Mouse (Mus musculus) Patski (cell line): Measurements from ENCODE around the gene Vsig2. TPM values are rescaled to one million over a fixed set of nuclear protein-coding genes. Genes with fewer than 3 reads are reported as not detected.
A peak's percentile ranks its signal among the peaks of the same experiment; 100 is the strongest.

Experiments
- ATAC-seq: fragments of 100-300 bp; one replicate; pipeline ENCODE4 v1.8.0; 2021
- CTCF ChIA-PET: fragments of 350-600 bp; sonication (Branson Sonifier 250); formaldehyde crosslinking; loops from one replicate; lab custom pipeline; 2022; ENCODE audit warnings: inconsistent platforms; lab: Charles Lee
- POLR2A ChIA-PET: fragments of 350-600 bp; sonication (Branson Sonifier 250); formaldehyde crosslinking; loops from one replicate; lab custom pipeline; 2022; ENCODE audit warnings: antibody characterized with exemption, inconsistent platforms; lab: Charles Lee
- DNase-seq: peaks from one replicate; pipeline ENCODE4 v3.0.0-alpha.2; 2011; ENCODE audit warnings: low read depth, low spot score
- H3K27me3 ChIP-seq: fragments of 371-371 bp; one replicate; pipeline ENCODE4 v1.5.1; 2021
- CTCF ChIP-seq: fragments of 100-300 bp; IDR thresholded peaks from one replicate; pipeline ENCODE4 v1.5.1; 2021
- in situ Hi-C: fragments of 300-500 bp; cut with MboI; formaldehyde crosslinking; loops from 3 replicates; pipeline ENCODE4 v1.11.1; 2018; ENCODE audit warnings: low pct_unique_long_range_greater_than_20kb, mixed read lengths
- polyA plus RNA-seq: library from polyadenylated mRNA; unstranded; gene quantifications from one replicate; pipeline ENCODE4 v1.2.3, GENCODE M21; 2021

Vsig2 gene
- polyA plus RNA-seq, 1 experiment from 2014 or later = 1.8 TPM

GRCm38 (mm10) chr9:37530031-37530887 lies 8.8 kb upstream of the Vsig2 start:
- CTCF ChIA-PET = interaction anchor here (1.2 to 2.6 kb wide), 4 partner anchors 14 to 67 kb away, joined by 3 to 11 read pairs (median 4); no protein-coding TSS in a partner anchor
- no peaks in the 10 kb centered on the region for H3K27me3 ChIP-seq

GRCm38 (mm10) chr9:37530888-37531705 lies 8.0 kb upstream of the Vsig2 start:
- ATAC-seq (peak; percentile 64), DNase-seq (no peak)
- in situ Hi-C loops = no loop called here
- TF ChIP-seq CTCF = peak; percentile 72
- ChIA-PET CTCF (interaction anchor here (1.2 to 2.6 kb wide), 4 partner anchors 13 to 68 kb away, joined by 3 to 11 read pairs (median 4); no protein-coding TSS in a partner anchor), POLR2A (interaction anchor here (0.7 kb wide), 1 partner anchor 42 kb away, joined by 3 read pairs; the partner anchor contains the start of gene Msantd2)
- H3K27me3 ChIP-seq = no peaks in the 10 kb centered on the region

More at GRCm38 (mm10) chr9:37530031-37530887, 8.8 kb upstream of the Vsig2 start:
- DNase-seq (no peak), ATAC-seq (peak; percentile 6)
- POLR2A ChIA-PET = interaction anchor here (0.7 kb wide), 1 partner anchor 41 kb away, joined by 3 read pairs; the partner anchor contains the start of gene Msantd2
- TF ChIP-seq CTCF = no peak
- in situ Hi-C loops = no loop called here

DNA sequence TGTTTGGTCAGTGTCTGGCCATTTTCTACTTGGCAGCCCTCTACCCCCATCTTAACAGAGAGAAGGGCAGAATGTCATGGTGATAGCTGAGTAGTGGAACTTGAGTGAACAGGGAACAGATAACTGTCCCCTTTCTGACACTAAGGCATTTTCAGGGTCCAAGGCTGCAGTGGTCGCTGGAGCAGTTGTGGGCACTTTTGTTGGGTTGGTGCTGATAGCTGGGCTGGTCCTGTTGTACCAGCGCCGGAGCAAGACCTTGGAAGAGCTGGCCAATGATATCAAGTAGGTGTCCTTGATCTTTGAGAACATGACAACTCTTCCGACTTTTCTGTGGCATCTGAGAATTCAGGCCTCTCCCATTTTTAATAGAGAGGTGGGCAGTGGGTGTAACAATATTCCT lies 2.2 kb upstream of the Vsig2 start:
- ChIA-PET CTCF (interaction anchor here (1.9 kb wide), 1 partner anchor 9 kb away, joined by 4 read pairs; no protein-coding TSS in a partner anchor), POLR2A (no interaction called here)
- ATAC-seq = no peak
- no peak for DNase-seq
- no peaks in the 10 kb centered on the region for H3K27me3 ChIP-seq
- TF ChIP-seq CTCF = no peak
- in situ Hi-C loops = no loop called here

- ChIA-PET POLR2A (no interaction called here), CTCF (interaction anchor here (1.9 kb wide), 1 partner anchor 8 kb away, joined by 4 read pairs; no protein-coding TSS in a partner anchor)
- no peaks in the 10 kb centered on the region for H3K27me3 ChIP-seq
- ATAC-seq (no peak), DNase-seq (no peak)
- in situ Hi-C loops = no loop called here
- TF ChIP-seq CTCF = no peak
These were observed 1.3 kb upstream of the Vsig2 start for GRCm38 (mm10) chr9:37537658-37538250.

GRCm38 (mm10) chr9:37540226-37540625 lies 1.2 kb downstream of the Vsig2 start:
- in situ Hi-C loops = loop anchor here (5.0 kb wide), 1 partner anchor 77 kb away; no protein-coding TSS in a partner anchor
- CTCF ChIA-PET = interaction anchor here (0.8 kb wide), 1 partner anchor 78 kb away, joined by 3 read pairs; no protein-coding TSS in a partner anchor
- no peak for TF ChIP-seq CTCF
- no peaks in the 10 kb centered on the region for H3K27me3 ChIP-seq
- ATAC-seq (no peak), DNase-seq (no peak)
- POLR2A ChIA-PET = no interaction called here

GRCm38 (mm10) chr9:37540701-37541575 lies 1.9 kb downstream of the Vsig2 start:
- in situ Hi-C loops = loop anchor here (5.0 kb wide), 1 partner anchor 76 kb away; no protein-coding TSS in a partner anchor
- CTCF ChIA-PET = interaction anchor here (0.8 to 1.4 kb wide), 2 partner anchors 78 kb away, joined by 3 to 5 read pairs; no protein-coding TSS in a partner anchor
- no peak for DNase-seq
- no peak for TF ChIP-seq CTCF
- POLR2A ChIA-PET = no interaction called here
- ATAC-seq = no peak
- H3K27me3 ChIP-seq = no peaks in the 10 kb centered on the region

DNA sequence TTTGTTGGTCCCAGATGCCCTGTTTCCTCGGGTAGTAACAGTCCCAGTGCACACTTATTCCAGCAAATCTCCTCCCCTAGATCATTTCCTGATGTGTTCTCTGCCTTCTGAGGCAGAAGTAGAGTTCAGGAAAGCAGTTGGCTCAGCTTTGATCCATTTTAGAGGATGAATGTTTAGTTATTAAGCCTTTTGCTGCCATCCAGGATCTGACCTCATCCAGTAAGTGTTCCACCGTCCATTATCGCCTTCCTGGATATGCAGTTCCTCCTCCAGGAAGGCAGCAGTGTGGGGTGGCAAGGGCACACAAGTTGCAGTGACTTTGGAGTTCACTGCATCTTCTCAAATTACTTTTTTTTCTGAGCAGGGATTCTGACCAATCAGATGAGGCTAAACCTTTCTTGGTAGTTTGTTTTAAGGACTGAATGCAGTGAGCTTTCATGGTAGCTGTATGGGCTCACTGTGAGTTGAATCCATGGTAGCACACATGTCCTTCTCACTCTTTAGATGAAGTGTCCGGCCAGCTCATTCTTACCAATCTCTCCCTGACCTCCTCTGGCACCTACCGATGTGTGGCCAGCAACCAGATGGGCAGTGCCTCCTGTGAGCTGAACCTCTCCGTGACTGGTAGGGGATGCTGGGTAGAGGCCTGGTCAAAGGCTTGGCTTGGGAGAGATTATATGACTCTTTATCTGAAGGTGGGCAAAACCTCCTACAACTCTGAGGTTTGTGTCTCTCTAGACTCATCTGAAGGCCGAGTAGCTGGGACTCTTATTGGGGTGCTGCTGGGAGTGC lies 3.0 kb downstream of the Vsig2 start:
- ATAC-seq = no peak
- no peaks in the 10 kb centered on the region for H3K27me3 ChIP-seq
- DNase-seq = no peak
- ChIA-PET CTCF (interaction anchor here (1.3 to 3.6 kb wide), 3 partner anchors 13 to 79 kb away, joined by 3 to 34 read pairs (median 5); no protein-coding TSS in a partner anchor), POLR2A (interaction anchor here (0.8 kb wide), 1 partner anchor 73 kb away, joined by 3 read pairs; no protein-coding TSS in a partner anchor)
- no peak for TF ChIP-seq CTCF
- in situ Hi-C loops = loop anchor here (5.0 kb wide), 1 partner anchor 75 kb away; no protein-coding TSS in a partner anchor

- no peaks in the 10 kb centered on the region for H3K27me3 ChIP-seq
- ATAC-seq (peak; percentile 32), DNase-seq (no peak)
- no peak for TF ChIP-seq CTCF
- CTCF ChIA-PET = interaction anchor here (0.7 to 3.6 kb wide), 12 partner anchors 9 to 114 kb away, joined by 3 to 34 read pairs (median 6); partner anchors contain the start of gene Spa17
- in situ Hi-C loops = loop anchor here (5.0 kb wide), 1 partner anchor 73 kb away; no protein-coding TSS in a partner anchor
- POLR2A ChIA-PET = no interaction called here
These were observed 4.9 kb downstream of the Vsig2 start for GRCm38 (mm10) chr9:37543869-37544440.
